Mouse (Mus musculus) urinary bladder, postnatal 10 days (tissue): ENCODE measurements around the gene Txnrd2.

Experiments
- DNase-seq: peaks from one replicate; pipeline ENCODE4 v3.0.0; 2022; ENCODE audit warnings: low spot score

Txnrd2 gene

DNA sequence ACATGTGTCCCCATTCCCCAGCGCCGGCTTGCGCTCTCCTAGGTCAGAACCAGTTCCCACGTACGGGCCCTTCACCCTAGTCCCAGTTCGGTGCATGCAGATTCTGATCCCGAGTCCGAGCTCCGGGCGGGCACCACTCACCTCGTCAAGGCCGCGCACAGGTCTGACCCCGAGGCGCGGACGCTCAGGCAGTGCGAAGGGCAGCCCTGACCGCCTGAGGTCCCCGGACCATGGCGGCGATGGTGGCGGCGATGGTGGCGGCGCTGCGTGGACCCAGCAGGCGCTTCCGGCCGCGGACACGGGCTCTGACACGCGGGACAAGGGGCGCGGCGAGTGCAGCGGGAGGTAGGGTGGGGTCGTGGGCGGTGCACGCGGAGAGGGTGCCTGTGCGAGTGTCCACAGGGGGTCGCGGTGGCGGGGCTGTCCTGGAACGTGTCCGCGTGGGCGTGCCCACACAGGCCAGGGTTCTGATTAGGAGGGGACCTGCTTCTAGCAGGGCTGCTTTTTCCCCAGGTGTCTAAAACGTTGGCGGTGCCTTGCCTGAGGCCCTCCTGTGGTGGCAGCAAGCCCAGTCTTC, at the start of gene Txnrd2:
Gene Txnrd2, plus strand, starts transcription at position 170 of the 577 bp plus-strand sequence.
- DNase-seq: peak; percentile 48

DNA sequence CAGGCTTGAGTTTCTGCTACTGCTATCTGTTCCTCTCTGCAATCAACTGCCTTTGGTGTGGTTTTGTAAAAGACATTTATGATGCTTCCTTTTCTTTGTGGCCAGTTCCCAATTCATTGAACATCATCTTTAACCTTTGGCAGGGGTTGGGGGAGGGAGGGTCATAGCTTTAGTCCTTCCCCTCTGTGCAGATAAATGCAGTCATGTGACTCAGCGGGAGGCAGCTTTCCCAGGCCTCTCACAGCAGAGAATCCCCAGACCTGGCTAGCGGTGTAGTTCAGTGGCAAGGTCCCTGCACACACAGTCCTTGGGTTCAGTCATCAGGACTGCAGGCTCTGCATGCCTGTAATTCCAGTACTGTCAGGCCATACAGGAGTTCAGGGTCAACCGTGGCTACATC, 49.0 kb upstream of the Txnrd2 start:
- no peak for DNase-seq

DNA sequence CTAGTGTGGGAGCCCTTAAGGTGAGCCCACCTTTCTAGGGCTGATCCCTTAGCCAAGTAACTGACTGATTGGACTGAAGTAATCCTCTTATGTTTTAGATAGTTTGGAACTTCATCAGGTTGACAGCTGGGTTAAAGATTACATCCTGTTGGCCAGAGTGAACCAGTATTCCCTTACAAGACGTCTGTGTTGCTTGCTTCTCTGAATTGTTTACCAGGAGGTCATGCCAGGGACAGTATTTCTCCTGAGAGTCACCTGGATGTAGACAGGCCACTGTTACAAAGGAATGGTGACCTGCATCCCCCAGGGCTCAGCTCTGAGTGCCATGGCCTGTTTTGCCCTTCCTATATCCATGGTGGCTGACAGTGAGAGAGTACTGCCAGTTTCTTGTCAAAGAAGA, 47.7 kb upstream of the Txnrd2 start:
- DNase-seq: no peak

DNA sequence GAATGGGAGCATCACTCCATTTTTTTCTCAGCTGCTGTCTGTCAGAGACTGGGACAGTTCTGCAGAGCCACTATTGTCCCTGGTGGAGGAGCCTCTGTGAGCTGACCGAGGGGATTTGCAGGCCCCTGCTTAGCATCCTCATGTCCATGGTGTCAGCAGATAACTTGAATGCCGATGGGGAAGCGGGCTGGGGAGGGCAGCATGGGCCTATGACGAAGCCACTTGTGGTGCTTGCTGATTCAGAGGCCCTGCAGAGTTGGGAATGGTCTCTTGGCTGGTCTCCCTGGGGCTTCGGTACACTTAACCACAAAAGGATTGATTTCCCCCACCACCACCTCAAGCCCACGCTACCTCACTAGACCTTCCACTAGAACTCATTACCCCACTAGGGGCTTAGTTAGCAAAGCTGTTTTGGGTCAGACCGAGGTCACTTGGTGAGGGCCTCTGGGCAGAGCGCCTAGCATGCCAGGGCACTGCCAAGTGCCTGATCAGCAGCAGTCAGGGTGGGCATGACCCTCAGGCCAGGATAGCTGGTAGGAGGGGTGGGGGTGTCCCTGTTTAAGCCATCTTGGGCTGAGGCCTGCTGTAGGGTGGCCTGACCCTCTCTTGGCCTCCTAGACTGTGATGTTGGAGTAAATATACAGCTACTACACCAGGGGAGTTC, 46.7 kb upstream of the Txnrd2 start:
- DNase-seq: no peak

- no peak for DNase-seq
Measured at GRCm38 (mm10) chr16:18380495-18381063, 45.6 kb upstream of the Txnrd2 start.

- no peak for DNase-seq
Measured at GRCm38 (mm10) chr16:18381621-18382258, 44.4 kb upstream of the Txnrd2 start.

- no peak for DNase-seq
Measured at GRCm38 (mm10) chr16:18383045-18383726, 43.0 kb upstream of the Txnrd2 start.

DNA sequence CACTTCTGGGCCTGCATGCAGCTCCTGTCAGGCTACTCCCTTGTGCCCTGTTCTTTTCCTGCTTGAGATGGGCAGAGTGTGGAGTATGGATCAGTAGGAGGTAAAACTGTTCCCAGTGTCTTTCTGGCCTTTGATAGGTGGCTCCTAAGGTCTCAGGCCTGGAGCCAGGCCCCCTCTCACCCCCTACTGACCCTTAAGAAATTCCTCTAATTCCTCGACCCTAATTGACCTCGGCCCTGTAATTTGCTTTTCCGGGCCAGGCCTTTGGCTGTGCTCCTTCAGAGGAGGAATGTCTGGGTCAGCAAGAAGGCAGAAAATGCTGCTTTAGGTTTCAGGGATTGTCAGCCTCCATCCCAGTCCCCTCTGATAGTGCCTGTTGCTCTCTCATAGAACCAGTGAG, 42.4 kb upstream of the Txnrd2 start:
- no peak for DNase-seq

DNA sequence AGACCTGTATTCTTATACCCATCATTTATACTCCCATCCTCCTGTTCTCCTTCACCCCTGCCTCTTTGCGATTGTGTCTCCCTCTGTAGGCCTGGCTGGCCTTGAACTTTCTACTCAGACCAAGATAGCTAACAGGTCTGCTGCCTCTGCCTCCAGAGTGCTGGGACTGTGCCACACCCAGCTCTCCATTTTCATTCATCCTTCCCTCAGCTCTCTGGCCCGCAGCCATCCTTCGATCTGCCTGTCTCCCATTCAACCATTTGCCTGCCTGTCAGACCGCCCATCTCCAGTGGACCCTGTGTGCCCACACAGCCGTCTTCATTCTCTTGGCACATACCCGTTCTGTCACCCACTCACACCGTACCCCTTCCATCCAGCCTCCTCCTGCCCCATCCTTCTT, 42.0 kb upstream of the Txnrd2 start:
- DNase-seq: no peak

- DNase-seq: no peak
Measured at GRCm38 (mm10) chr16:18384659-18385058, 41.5 kb upstream of the Txnrd2 start.

GRCm38 (mm10) chr16:18385411-18385810, 40.8 kb upstream of the Txnrd2 start:
- no peak for DNase-seq

GRCm38 (mm10) chr16:18386451-18386850, 39.7 kb upstream of the Txnrd2 start:
- no peak for DNase-seq

DNA sequence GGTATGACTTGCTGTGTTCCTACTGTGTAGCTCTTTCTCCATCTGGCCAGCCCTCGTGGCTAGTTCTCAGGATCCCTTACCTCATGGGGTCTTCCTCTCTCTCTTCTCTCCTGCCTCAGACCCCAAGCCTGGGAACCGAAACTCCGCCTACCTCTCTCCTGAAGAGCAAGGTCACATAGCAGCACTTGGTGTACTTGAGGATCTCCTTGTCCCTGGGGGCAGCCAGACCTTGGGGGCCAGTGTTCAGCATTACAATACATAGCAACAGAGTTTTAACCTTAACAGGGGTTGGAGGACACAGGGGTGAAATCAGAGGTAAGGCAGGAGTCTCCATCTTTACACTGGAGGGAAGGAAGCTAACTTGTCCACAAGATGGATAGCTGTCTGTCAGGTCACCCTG, 39.2 kb upstream of the Txnrd2 start:
- DNase-seq: no peak

- no peak for DNase-seq
Measured at GRCm38 (mm10) chr16:18387704-18388582, 38.2 kb upstream of the Txnrd2 start.

- DNase-seq: no peak
Measured at GRCm38 (mm10) chr16:18388583-18389435, 37.4 kb upstream of the Txnrd2 start.

- no peak for DNase-seq
Measured at GRCm38 (mm10) chr16:18390399-18390798, 35.8 kb upstream of the Txnrd2 start.

DNA sequence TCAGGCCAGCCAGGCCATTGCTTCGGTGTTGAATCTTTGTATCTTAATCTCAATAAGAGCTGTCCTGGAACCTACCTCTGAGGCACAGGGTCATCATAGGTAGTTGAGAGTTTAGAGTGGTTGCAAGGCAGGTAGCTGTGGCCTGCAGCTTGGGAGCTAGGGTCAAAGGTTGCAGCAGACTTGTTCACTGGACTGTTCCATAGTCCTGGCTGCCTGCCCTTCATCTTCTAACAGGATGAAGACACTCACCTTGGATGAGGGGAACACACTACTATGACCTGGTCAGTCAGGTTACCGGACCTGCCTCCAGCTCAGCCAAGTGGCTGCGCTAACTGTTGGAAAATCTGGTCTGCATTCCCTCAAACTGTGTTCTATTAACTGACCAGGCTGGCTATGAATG, 35.1 kb upstream of the Txnrd2 start:
- DNase-seq: no peak

DNA sequence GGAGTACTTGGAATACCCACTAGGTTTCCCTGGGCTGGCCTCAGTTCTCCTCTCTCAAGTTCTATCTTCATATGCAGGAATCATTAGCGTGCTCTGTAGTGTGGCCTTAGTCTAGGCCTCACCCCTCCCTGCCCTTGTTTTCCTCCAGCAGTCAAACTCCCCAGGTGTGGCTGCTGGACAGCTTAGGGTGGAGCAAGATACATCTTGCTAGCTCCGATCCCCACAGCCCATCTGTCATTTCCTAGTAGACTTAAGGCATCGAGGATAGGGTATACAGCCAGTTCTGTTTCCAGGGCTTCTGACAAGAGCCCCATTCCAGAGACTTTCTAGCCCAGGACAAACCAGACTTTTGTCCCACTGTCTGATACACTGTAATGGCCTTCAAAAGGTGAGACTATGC, 34.5 kb upstream of the Txnrd2 start:
- no peak for DNase-seq

DNA sequence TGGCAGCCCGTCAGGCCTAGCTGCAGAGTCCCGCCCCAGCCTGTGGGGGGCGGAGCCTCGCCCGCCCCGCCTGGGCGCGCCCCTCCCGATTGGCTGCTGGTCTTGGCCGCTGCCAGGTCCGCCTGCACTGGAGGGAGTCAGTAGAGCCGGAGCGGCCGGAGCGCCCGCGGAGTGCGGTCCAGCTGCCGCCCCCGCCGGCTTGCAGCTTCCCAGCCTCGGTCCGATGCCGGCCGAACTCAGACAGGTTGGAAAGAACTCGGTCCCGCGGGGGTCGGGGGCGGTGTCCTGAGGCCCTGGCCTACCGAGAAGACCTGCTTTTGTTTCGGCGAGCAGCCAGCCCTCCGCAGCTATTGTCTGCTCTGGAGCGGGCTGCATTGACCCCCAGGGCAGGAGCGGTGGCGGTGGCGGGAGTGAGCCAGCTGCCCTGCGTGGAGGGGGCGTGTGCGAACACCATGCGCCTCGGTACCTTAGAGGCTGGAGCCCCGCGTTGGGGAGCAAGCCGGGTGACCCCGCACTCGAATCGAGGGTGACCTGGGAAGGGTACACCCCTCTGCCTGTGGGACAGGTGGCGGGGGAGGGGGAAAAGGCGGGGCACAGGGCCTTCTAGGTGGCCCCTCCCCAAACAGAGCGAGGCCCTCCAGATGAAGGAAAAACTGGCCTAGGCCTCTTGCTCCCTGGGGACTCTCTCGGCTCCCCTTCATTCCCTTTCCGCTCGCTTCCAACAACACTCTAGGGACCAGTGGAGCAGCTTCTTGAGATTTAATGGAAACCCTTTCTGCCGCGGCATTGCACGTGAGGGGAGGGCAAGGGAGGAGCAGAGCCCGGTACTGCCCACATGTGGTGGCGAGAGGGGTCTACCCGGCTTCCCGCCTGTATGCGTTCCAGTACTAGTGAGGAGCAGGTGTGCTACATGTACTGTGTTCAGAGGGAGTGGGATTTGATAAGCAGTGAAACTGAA, 33.4 kb upstream of the Txnrd2 start:
- DNase-seq: peak; percentile 47

DNA sequence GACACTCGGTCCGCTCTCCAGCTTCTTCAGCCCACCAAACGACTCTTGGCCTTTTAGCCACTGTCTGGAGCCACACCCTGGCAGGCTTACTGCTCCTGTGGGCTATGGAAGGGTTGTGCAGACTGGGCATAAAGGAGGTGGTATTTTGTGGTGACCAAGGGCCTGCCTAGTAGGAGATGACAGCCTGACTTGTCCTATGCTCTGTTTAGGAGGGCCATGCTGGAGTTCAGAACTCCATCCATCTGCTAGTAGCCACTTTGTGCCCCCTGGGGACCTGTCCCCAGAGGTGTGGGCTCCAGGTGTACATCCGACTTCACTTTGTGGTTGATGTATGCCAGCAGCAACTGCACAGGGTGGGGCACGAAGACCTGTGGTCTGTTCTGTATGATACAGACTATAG, 32.6 kb upstream of the Txnrd2 start:
- DNase-seq: no peak
